Mouse (Mus musculus) CD4-positive, CD25-positive, alpha-beta regulatory T cell, adult 4 months (primary cell): ENCODE results near the gene Nus1. TPM values are rescaled to one million over a fixed set of nuclear protein-coding genes. Genes with fewer than 3 reads are reported as not detected.

Source experiments
- ATAC-seq: one replicate; pipeline ENCODE4 v1.8.0; 2017
- polyA plus RNA-seq, 2 experiments: library from polyadenylated mRNA; unstranded; fragments of 100-300 nt; shearing (Covaris generic); gene quantifications; one replicate each; pipeline ENCODE4 v1.2.1; 2017

The Nus1 gene
- polyA plus RNA-seq = 1 to 10 TPM; 5.1 to 8.6 TPM

- peak; percentile 93 for ATAC-seq
Observed at GRCm38 (mm10) chr10:52417299-52417997, at the start of gene Nus1. TSS of gene Nus1 (plus strand) at chr10:52417547.

- ATAC-seq = no peak
Observed at GRCm38 (mm10) chr10:52368376-52368775, 49.0 kb upstream of the Nus1 start.

- ATAC-seq = no peak
Observed at GRCm38 (mm10) chr10:52373834-52374233, 43.5 kb upstream of the Nus1 start.

GRCm38 (mm10) chr10:52374651-52375050 lies 42.7 kb upstream of the Nus1 start:
- ATAC-seq = no peak

- ATAC-seq = no peak
Observed at GRCm38 (mm10) chr10:52376422-52376821, 40.9 kb upstream of the Nus1 start.

GRCm38 (mm10) chr10:52377813-52378212 lies 39.5 kb upstream of the Nus1 start:
- ATAC-seq = no peak

GRCm38 (mm10) chr10:52381321-52381801 lies 36.0 kb upstream of the Nus1 start:
- ATAC-seq = peak; percentile 30

- ATAC-seq = peak; percentile 87
Observed at GRCm38 (mm10) chr10:52381845-52382591, 35.3 kb upstream of the Nus1 start, which contains the start of gene Gopc. TSS of gene Gopc (minus strand) at chr10:52382124.

- no peak for ATAC-seq
Observed at GRCm38 (mm10) chr10:52383022-52383421, 34.3 kb upstream of the Nus1 start.

- no peak for ATAC-seq
Observed at GRCm38 (mm10) chr10:52383522-52383921, 33.8 kb upstream of the Nus1 start.

GRCm38 (mm10) chr10:52384823-52385610 lies 32.3 kb upstream of the Nus1 start:
- ATAC-seq = peak; percentile 21

GRCm38 (mm10) chr10:52387192-52387591 lies 30.2 kb upstream of the Nus1 start:
- ATAC-seq = no peak

GRCm38 (mm10) chr10:52388922-52389430 lies 28.4 kb upstream of the Nus1 start, which contains the start of gene Nepn:
TSS of gene Nepn (plus strand) at chr10:52388972.
- no peak for ATAC-seq

- ATAC-seq = no peak
Observed at GRCm38 (mm10) chr10:52389438-52389837, 27.9 kb upstream of the Nus1 start.

GRCm38 (mm10) chr10:52391208-52391607 lies 26.1 kb upstream of the Nus1 start:
- ATAC-seq = no peak

- no peak for ATAC-seq
Observed at GRCm38 (mm10) chr10:52396647-52397046, 20.7 kb upstream of the Nus1 start.

GRCm38 (mm10) chr10:52398715-52399114 lies 18.6 kb upstream of the Nus1 start:
- ATAC-seq = no peak

- no peak for ATAC-seq
Observed at GRCm38 (mm10) chr10:52399722-52400121, 17.6 kb upstream of the Nus1 start.

GRCm38 (mm10) chr10:52405160-52405559 lies 12.2 kb upstream of the Nus1 start:
- ATAC-seq = no peak

GRCm38 (mm10) chr10:52407526-52407925 lies 9.8 kb upstream of the Nus1 start:
- no peak for ATAC-seq

GRCm38 (mm10) chr10:52415020-52415419 lies 2.3 kb upstream of the Nus1 start:
- ATAC-seq = no peak

- no peak for ATAC-seq
Observed at GRCm38 (mm10) chr10:52416458-52416857, 889 bp upstream of the Nus1 start.
